Mouse (Mus musculus) monocyte, adult 5-6 weeks (primary cell): ENCODE data around the gene Asic2. TPM values are rescaled to one million over a fixed set of nuclear protein-coding genes. Genes with fewer than 3 reads are reported as not detected.

Experiments used
- ATAC-seq: fragments of 153-309, 156-312 bp; replicated peaks from 2 replicates; pipeline ENCODE4 v1.8.0; 2017; ENCODE audit warnings: mild to moderate bottlenecking; ENCODE audit not compliant: low TSS enrichment, insufficient number of reproducible peaks, severe bottlenecking, poor library complexity, low FRiP score
- total RNA-seq: library from RNA; stranded (forward); fragments of 200-1000, 200-491, 200-594 nt; gene quantifications from 3 replicates; pipeline ENCODE4 v1.2.3, GENCODE M21; 2017

Asic2 gene
- total RNA-seq, 1 experiment from 2014 or later, result not detected

DNA sequence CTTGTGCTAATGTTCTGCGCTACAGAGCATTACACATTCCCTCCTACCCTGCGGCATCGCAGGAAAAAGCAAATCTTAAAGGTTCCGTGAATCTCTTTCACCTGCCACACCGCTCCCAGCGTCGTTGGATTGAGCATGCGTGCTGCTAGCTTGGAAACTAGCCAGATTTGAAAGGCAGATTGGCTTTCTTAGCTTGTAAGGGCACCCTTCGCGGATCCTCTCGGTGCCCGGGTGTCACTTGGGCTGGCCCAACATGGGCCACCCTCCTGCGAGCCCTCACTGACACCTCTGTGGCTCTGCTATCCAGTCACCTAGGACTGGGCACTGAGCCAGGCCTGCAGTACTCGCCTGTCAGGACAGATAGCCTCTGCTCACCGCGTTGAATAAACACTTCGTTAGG, 380.3 kb downstream of the Asic2 start:
- ATAC-seq, result no peak

DNA sequence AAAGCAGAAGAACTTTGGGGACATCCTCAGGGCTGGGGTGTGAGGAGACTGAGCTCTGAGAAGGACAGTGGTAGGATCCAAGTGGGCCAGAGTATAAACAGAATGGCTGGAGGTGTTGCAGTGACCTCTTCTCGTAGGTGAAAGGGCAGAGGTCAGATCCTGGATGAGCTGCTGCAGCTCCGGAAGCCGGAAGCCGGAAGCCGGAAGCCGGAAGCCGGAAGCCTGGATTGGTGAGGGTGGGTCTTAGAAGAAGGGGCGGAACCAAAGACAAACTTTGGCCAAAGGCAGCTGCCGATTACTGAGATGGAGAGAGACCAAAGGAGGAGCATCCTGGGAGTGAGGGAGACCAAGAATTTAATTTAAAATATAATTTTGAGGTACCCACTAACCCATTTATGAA, 381.1 kb downstream of the Asic2 start:
- ATAC-seq, result no peak

DNA sequence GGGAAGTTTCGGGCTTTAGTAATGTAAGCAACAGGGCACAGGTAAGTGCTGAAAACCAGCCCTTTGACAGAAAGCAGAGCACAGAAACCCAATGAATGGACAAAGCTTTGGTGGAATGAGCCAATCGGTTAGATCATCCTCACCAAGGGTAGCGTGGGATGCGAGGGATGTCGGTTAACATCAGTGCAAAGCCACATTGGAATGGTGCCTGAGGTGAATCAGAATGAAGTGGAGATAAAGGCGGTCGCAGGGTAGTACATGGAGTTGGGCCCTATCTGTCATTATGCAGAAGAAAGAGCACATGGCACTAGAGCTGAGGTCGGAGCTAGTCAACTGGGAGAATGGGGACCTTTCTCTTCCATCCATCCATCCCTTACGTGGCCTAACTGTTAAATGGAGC, 383.8 kb downstream of the Asic2 start:
- ATAC-seq, result no peak

DNA sequence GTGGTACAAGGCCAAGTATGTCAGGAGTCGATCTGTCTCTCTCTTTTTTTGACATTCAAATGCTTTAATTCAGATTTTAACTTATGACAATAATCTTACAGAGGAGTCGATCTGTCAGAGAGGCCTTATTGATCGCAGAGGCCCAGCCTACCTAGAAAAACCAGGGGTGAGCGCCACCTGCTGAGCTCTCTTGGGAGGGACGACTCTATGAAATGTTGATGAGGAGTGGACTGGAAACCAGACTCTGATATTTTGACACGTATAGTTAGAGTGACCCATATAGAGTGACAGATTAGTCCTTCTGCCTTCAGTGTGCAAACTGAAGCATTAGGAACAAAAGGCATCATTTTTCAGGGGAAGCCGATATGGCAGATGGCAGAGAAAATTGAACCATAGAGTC, 385.1 kb downstream of the Asic2 start:
- no peak for ATAC-seq

GRCm38 (mm10) chr11:81582161-81582560, 386.1 kb downstream of the Asic2 start:
- no peak for ATAC-seq

DNA sequence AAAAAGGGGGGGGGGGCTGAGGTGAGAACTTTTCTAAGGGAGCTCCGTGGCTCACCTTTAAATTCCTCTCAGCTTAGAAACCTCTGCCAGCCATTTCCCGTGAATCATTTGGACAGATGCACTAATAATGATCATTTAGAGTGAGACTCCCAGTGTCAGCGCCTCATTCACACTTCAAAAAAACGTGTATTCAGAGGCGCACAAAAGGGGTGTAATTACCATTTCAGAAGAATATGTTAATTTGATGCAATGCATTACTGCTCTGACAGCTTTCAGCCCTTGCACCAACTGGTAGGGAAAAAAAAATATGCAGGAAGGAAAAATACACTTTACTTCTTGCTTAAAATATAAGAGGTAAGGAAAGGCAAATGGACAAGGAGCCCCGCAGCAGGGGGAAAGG, 388.5 kb downstream of the Asic2 start:
- no peak for ATAC-seq

- ATAC-seq, result no peak
These were observed 397.9 kb downstream of the Asic2 start for GRCm38 (mm10) chr11:81570406-81570805.

GRCm38 (mm10) chr11:81564857-81565256, 403.4 kb downstream of the Asic2 start:
- no peak for ATAC-seq

DNA sequence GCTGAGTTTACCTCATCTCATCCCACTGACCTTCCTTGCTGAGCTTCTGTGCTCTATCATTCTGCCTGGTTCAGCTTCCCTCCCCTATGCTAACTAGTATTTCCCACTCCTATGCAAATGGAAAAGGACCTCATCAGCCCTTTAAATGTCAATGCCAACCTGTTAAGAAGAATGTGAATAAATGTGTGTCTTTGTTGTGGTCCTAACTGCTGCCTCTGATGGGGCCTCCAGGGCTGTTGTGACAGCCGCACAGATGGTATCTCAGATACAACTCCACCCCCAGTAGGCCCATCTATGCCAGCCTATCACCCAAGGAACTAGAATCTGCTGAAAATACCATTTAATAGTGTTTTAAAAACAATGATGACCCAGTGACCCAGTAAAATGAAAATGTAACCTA, 407.9 kb downstream of the Asic2 start:
- no peak for ATAC-seq

DNA sequence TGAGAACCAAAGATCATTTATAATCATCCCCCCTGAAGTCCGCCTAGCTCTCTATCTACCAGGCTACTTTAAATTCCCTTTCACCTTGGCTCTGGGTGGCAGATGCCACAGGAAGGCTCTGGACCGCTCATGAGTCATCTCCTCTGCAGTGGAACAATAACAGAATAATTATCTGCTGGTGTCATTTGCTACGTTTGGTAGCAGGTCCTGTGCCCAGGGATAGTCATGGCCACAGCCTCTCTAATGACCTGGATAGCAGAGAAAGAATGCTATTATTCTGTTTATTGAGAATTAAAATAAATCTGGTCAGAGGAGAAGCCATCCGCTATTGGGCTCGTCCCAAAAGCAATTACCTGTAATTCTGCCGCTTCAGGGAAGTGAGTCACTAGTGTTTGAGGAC, 425.1 kb downstream of the Asic2 start:
- ATAC-seq, result no peak

DNA sequence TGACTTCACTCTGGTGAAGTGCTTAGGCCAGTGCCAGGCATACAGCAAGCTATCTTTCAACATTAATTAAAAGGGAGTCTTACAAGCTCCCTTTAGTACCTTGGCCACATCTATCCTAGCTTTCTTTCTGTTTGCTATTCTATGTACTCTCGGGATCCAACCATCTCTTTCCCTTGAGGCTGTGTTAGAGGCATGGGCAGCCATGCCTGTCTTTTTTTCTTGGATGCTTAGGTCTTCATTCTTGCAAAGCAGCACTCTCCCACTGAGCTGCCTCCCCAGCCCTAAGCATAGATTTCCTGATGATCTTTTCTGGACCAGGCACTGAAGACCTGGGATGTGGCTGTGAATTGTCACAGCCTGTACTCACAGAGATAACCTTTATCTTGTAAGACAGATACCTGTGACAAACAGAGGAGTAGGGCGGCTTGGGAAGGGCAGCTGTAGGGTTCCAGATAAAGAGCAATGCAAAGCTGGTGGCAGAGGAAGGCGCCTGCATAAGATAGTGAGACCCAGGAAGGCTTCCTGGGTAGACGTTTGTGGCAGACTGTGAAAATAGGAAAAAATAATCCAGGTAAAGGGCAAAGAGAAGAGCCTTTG, 433.0 kb downstream of the Asic2 start:
- ATAC-seq, result no peak

DNA sequence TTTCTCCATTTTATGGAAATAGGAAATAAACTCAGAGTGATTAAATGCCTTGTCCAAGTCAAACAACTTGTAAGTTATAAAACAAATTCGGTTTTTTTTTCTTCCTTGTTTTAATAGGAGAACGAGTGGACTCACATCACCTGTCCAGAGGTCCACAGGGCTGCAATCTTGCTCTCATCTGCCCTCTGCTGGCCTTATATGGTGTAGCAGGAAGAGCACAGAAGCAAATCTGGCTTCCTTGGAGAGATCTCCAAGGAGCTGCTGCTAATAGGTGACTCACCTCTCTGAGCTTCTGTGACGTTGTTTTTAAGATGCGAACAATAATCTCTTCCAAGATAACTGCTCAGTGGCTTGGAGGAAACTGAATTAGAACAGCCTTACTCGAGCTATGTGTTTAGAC, 433.6 kb downstream of the Asic2 start:
- no peak for ATAC-seq

DNA sequence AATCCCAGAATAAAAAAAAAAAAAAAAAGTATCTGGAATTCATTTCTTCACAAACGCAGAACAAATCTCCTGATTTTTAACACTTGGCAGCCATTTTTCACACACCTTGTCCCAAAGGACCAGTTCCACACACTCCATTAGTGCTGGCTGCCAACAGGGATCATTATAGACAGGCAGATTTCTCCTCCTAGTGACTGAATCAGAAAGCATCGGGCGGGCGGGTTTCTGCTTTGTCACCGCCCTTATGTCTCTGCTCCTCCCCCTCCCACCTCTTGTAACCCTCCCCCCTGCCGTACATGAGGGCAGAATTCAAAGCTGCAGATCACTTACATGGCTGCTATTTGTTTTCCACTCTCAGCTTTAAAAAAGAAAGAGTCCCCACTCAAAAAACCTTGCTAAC, 436.4 kb downstream of the Asic2 start:
- ATAC-seq, result no peak

DNA sequence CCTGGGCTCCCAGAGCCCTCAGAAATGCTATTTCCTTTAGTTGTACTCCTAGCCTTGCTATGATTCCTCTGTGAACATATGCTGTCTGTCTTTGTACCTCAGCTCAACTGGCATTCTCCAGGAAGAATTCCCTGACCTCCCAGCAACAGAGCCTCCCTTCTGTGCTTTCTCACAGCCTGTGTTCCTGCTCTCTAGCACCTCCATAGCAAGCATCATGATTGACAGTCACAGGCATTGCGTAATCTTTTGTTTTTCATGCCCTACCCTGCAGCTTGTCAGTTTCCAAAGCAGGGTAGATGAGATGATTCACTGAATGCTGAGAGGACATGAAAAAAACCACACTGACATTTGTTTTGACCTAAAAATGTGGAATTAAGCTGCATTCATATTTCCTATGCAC, 445.3 kb downstream of the Asic2 start:
- ATAC-seq, result no peak

GRCm38 (mm10) chr11:81521881-81522280, 446.4 kb downstream of the Asic2 start:
- no peak for ATAC-seq

- no peak for ATAC-seq
These were observed 450.0 kb downstream of the Asic2 start for GRCm38 (mm10) chr11:81518001-81518955.

- ATAC-seq, result no peak
These were observed 452.5 kb downstream of the Asic2 start for GRCm38 (mm10) chr11:81515754-81516153.

GRCm38 (mm10) chr11:81512434-81512833, 455.8 kb downstream of the Asic2 start:
- no peak for ATAC-seq

DNA sequence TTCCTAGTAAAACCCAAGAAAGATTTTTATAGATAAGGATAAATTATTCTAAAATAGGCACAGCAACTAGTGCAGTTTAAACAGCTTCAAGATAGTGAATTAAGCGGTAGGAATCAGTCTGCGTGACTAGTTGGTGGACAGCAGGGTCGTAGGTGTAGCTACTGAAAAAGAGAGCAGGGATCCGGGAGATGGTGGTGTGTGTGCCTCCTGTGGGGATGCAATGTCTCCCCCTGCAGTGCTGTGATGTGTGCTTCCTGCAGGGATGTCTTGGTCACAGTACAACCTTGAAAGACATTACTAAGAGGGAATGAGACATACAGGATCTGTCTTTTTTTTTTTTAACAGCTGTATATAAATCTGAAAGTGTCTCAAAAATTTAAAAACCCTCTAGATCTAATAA, 456.9 kb downstream of the Asic2 start:
- ATAC-seq, result no peak
